Mouse (Mus musculus) intestine, embryonic 14.5 days (tissue): Measurements from ENCODE around the gene Ankrd12. TPM values are rescaled to one million over a fixed set of nuclear protein-coding genes. Genes with fewer than 3 reads are reported as not detected.
A peak's percentile ranks its signal among the peaks of the same experiment; 100 is the strongest.

Source experiments
- ATAC-seq: fragments of 200-750 bp; cut with Nextera tagmentation; replicated peaks from 2 replicates; pipeline ENCODE4 v1.8.0; 2017; ENCODE audit warnings: low read depth, moderate number of reproducible peaks, moderate TSS enrichment, moderate library complexity; ENCODE audit not compliant: low FRiP score, low TSS enrichment
- DNase-seq: peaks from one replicate; pipeline ENCODE4 v3.0.0-alpha.2; 2018; ENCODE audit warnings: low spot score
- H3K27ac ChIP-seq: fragments of 300-500 bp; sonication (generic); 2 replicates; pipeline ENCODE4 v1.5.1; 2014; ENCODE audit warnings: low read depth, mild to moderate bottlenecking, control low read depth
- H3K27me3 ChIP-seq: fragments of 300-500 bp; sonication (generic); replicated peaks from 2 replicates; pipeline ENCODE4 v1.6.1; 2014; ENCODE audit warnings: low read length, control low read depth; ENCODE audit not compliant: control insufficient read depth, insufficient read depth
- H3K36me3 ChIP-seq: fragments of 300-500 bp; sonication (generic); 2 replicates; pipeline ENCODE4 v1.6.1; 2014; ENCODE audit warnings: low read length, control low read depth; ENCODE audit not compliant: control insufficient read depth, insufficient read depth
- H3K4me1 ChIP-seq: fragments of 300-500 bp; sonication (generic); replicated peaks from 2 replicates; pipeline ENCODE4 v1.6.1; 2014; ENCODE audit warnings: low read length, control low read depth, mixed read lengths; ENCODE audit not compliant: control insufficient read depth, insufficient read depth
- H3K4me2 ChIP-seq: fragments of 300-500 bp; sonication (generic); 2 replicates; pipeline ENCODE4 v1.6.1; 2014; ENCODE audit warnings: low read length
- H3K4me3 ChIP-seq: fragments of 300-500 bp; sonication (generic); 2 replicates; pipeline ENCODE4 v1.5.1; 2014; ENCODE audit warnings: low read depth, low read length, control low read depth, mixed read lengths
- H3K9ac ChIP-seq: fragments of 300-500 bp; sonication (generic); 2 replicates; pipeline ENCODE4 v1.6.1; 2014; ENCODE audit warnings: mild to moderate bottlenecking, low read length
- H3K9me3 ChIP-seq: fragments of 300-500 bp; sonication (generic); 2 replicates; pipeline ENCODE4 v1.6.1; 2016; ENCODE audit warnings: low read length, control low read depth; ENCODE audit not compliant: control insufficient read depth
- WGBS: fragments of 180-500 bp; shearing (Covaris S2); extraction: QIAGEN DNeasy Blood & Tissue Kit; methylation state at CpG from one replicate; pipeline ENCODE4 v1.1.7; 2014; 5-methylcytosine and 5-hydroxymethylcytosine counted together
- polyA plus RNA-seq: library from polyadenylated mRNA; unstranded; fragments of >200 nt; fragmentation: Nextera tagmentation; extraction: Ambion mirVana; gene quantifications from 2 replicates; pipeline ENCODE4 v1.2.1, GENCODE M21; 2014

The Ankrd12 gene
- polyA plus RNA-seq = 21.2 and 24.7 TPM in 2 replicates

DNA sequence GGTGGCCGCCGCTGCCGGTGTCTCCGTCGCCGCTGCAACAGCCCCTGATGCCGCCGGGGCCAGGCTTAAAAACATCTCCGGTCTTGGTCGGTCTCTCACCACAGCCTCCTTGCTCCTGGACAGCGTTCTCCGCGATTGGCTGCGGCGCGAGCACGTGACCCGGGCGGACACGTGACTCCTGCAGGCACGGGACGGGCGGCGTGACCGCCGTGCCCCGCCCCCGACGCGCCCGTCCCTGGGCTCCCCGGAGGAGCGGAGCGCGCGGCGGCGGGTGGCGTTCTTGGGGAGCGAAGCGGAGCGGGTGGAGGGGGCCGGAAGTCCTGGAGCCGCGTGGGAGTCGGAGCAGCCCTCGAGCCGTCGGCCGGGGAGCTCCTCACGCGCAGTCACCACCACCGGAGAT, at the start of gene Ankrd12:
Gene Ankrd12 (minus strand): TSS at position 156 of the 400 bp plus-strand sequence.
- WGBS = under 1% methylated on average over 53 of the region's 53 CpGs
- DNase-seq = peak; percentile 95
- ATAC-seq = peak; percentile 97

DNA sequence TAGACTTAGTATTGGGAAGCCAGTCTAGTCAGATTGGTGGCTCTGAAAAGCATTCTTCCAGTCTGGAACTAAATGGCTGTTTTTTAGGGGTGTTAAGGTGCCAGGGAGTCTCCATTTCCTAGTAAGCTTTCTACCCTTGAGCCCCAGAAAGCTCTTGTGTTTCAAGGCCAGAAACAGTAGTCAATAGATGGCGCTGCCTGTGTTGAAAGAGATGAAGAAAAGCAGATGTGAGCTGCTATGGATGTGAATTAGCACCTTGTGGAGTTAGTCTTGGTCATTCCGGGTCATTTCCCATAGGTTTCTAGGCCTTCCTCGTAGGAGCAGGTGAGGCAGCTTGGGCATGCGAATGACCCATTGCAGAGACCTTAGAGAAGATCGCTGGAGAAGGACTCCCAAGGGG, 48.3 kb upstream of the Ankrd12 start:
- ATAC-seq (no peak), DNase-seq (no peak)
- H3K9ac ChIP-seq = no peak overlapping the region
- peaks cover 12% of the 10 kb centered on the region for H3K4me1 ChIP-seq
- peaks cover 32% of the 10 kb centered on the region for H3K36me3 ChIP-seq
- H3K27me3 ChIP-seq = no peaks in the 10 kb centered on the region
- H3K27ac ChIP-seq = no peak overlapping the region
- WGBS = 75% methylated on average over 5 of the region's 5 CpGs
- no peak overlapping the region for H3K4me2 ChIP-seq
- H3K4me3 ChIP-seq = no peak overlapping the region
- no peaks in the 10 kb centered on the region for H3K9me3 ChIP-seq

More for the DNA sequence above, at the start of gene Ankrd12:
- Histone ChIP-seq H3K4me2 (peak within 1 kb of the TSS; percentile 83), H3K9me3 (no peaks in the 10 kb centered on the region), H3K4me3 (peak within 1 kb of the TSS; percentile 79), H3K27ac (peak within 1 kb of the TSS; percentile 88), H3K9ac (peak within 1 kb of the TSS; percentile 65), H3K36me3 (peaks cover 32% of the 10 kb centered on the region), H3K27me3 (no peaks in the 10 kb centered on the region), H3K4me1 (peaks cover 13% of the 10 kb centered on the region)

DNA sequence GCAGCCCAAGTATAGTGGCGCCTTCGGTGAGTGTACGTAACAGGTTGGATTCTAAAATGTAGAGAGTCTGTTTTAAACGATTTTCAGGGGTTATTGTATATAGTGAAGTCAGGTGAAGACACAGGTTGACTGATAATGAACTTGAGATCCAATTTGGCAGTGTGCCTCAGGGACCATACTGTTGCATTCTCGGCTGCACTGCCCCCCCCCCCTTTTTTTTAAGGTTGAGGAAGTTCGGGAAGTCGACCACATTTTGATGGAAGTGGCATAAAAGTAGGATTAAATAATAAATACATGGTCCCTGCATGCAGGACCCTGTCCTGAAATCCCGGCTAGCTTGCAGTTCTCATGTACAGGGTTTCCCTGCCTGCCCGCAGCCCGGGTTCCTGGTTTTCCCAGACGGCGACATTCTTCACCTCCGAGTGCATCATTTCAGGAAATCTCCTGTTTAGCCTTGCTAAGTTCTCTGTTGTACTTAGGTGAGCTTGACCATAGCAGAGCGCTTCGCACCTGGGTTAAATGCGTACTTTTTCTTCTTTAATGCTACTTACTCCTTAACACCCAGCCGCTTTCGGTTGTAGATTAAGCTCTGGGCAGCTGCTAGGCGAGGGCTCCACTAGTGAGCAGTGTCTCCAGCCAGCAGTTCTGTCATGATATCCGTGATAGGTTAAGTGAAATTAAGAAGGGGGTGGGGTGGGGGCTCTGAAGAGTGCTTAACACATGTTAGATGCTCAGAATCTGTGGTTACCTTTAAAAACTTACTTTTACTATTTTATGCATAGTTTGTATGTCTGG, 47.1 kb upstream of the Ankrd12 start:
- H3K4me1 ChIP-seq = peaks cover 12% of the 10 kb centered on the region
- peaks cover 36% of the 10 kb centered on the region for H3K36me3 ChIP-seq
- DNase-seq = peak; percentile 72
- H3K4me3 ChIP-seq = peak overlapping the region; percentile 94
- peak; percentile 24; the same call in 1 of the 2 replicates for ATAC-seq
- no peaks in the 10 kb centered on the region for H3K9me3 ChIP-seq
- peak overlapping the region; percentile 83 for H3K27ac ChIP-seq
- under 1% methylated on average over 20 of the region's 20 CpGs for WGBS
- peak overlapping the region; percentile 76 for H3K4me2 ChIP-seq
- H3K27me3 ChIP-seq = no peaks in the 10 kb centered on the region
- peak overlapping the region; percentile 64 for H3K9ac ChIP-seq

DNA sequence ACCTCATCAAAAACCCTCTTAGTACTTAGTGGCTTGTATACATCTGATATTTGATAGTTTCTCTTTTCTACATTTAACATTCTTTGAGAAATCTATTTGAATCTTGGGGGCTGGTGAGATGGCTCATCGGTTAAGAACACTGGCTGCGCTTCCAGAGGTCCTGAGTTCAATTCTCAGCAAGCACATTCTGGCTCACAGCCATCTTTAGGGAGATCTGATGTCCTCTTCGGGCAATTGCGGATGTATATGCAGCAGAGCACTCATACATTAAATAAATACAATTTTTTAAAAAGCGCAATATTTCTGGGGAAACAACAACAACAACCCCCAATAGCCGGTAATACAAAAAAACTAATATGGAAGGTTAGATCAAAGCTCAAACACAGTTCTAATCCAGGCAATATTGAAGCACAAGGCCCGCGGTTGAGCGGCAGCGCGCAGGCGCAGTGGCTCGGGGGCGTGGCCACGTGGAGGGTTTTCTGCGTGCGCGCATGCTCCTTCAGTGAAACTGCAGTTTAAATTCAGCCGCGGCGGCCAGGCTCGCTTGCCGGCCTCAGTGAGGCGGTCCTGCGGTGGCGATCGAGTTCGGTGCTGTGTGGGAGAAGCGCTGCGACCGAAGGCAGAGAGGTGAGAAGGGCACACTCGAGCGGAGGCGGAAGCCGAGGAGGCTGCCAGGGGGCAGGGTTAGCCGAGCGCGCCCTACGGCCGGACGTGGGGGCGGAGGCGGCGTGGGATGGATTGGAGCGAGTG, 46.4 kb upstream of the Ankrd12 start, which contains the start of gene Ddx11:
Gene Ddx11 (plus strand): TSS at position 455 of the 750 bp plus-strand sequence.
- Histone ChIP-seq H3K9me3 (no peaks in the 10 kb centered on the region), H3K4me3 (peak within 1 kb of the TSS; percentile 94), H3K9ac (peak within 1 kb of the TSS; percentile 64), H3K4me1 (peaks cover 12% of the 10 kb centered on the region), H3K36me3 (peaks cover 40% of the 10 kb centered on the region), H3K27me3 (no peaks in the 10 kb centered on the region), H3K4me2 (peak within 1 kb of the TSS; percentile 76), H3K27ac (peak within 1 kb of the TSS; percentile 83)
- WGBS = 5% methylated on average over 45 of the region's 45 CpGs
- ATAC-seq (peak; percentile 87), DNase-seq (peak; percentile 97)

DNA sequence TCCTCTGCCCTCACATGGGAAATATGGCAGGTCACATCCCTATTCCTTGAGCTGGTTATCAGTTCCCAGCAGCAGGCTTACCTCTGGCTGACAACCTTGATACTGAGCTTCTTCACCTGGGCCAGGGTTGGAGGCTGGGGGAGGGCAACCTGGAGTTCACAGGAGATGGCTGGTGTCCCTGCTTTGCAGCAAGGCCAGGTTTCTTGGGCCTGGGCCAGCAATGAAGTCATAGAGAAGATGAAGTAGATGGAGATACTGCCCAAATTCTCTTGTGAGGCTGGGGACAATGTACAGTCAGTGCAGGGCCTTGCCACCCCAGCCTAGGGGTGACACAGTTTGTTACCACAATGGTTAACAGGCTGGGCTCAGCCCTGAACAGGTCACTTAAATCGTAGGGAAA, 43.8 kb upstream of the Ankrd12 start:
- H3K4me2 ChIP-seq = no peak overlapping the region
- no peak overlapping the region for H3K9ac ChIP-seq
- no peak for ATAC-seq
- no peak overlapping the region for H3K27ac ChIP-seq
- no peaks in the 10 kb centered on the region for H3K27me3 ChIP-seq
- peaks cover 12% of the 10 kb centered on the region for H3K4me1 ChIP-seq
- no peak overlapping the region for H3K4me3 ChIP-seq
- DNase-seq = no peak
- peaks cover 44% of the 10 kb centered on the region for H3K36me3 ChIP-seq
- H3K9me3 ChIP-seq = no peaks in the 10 kb centered on the region
- 68% methylated on average over 1 of the region's 1 CpGs for WGBS

DNA sequence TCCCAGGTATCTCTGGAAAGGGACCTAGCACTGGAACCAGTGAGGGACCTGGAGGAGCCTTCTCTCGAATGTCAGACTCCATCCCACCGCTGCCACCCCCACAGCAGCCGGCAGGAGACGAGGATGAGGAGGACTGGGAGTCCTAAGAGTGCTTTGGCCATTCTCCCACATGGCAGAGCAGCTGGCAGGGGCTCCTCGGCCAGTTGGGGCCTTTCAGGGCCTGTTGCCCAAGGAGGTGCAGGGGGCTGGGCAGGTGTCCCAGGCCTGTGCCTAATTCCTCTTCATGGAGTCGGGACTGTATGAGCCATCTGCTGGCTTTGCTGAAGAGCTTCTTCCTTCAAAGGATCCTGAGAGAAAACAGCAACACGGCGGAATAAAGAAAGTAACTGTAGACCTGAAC, 42.1 kb upstream of the Ankrd12 start:
- H3K9me3 ChIP-seq = no peaks in the 10 kb centered on the region
- H3K27ac ChIP-seq = no peak overlapping the region
- H3K36me3 ChIP-seq = peaks cover 61% of the 10 kb centered on the region
- no peak overlapping the region for H3K4me3 ChIP-seq
- no peaks in the 10 kb centered on the region; the same call in 1 of the 2 replicates for H3K4me1 ChIP-seq
- ATAC-seq (no peak), DNase-seq (no peak)
- H3K27me3 ChIP-seq = no peaks in the 10 kb centered on the region
- no peak overlapping the region for H3K9ac ChIP-seq
- H3K4me2 ChIP-seq = no peak overlapping the region
- WGBS = 86% methylated on average over 8 of the region's 8 CpGs

DNA sequence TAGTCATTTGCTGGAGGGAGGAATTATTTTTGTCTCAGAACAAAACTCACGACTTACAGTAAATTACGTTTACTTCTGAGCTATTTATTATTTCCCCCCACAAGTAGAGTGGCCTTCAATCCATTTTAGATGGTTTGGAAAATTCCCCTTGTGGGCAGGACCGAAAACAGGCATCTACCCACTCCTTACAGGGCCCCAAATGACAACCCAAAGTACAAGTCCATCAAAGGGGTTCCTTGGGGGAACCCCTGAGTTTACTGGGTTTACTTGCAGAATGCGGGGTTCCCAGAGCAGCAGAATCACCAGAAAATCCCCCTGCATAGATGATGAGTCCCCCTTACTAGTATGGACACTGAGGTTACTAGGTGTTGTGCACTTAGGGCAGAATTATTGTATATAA, 35.3 kb upstream of the Ankrd12 start:
- Histone ChIP-seq H3K9ac (peak overlapping the region; percentile 76), H3K27me3 (no peaks in the 10 kb centered on the region), H3K36me3 (peaks cover 34% of the 10 kb centered on the region), H3K9me3 (no peaks in the 10 kb centered on the region), H3K4me1 (peaks cover 16% of the 10 kb centered on the region), H3K4me2 (peak overlapping the region; percentile 70), H3K4me3 (peak overlapping the region; percentile 84), H3K27ac (no peak overlapping the region)
- DNase-seq = no peak
- ATAC-seq = no peak
- WGBS = 37% methylated on average over 4 of the region's 4 CpGs

DNA sequence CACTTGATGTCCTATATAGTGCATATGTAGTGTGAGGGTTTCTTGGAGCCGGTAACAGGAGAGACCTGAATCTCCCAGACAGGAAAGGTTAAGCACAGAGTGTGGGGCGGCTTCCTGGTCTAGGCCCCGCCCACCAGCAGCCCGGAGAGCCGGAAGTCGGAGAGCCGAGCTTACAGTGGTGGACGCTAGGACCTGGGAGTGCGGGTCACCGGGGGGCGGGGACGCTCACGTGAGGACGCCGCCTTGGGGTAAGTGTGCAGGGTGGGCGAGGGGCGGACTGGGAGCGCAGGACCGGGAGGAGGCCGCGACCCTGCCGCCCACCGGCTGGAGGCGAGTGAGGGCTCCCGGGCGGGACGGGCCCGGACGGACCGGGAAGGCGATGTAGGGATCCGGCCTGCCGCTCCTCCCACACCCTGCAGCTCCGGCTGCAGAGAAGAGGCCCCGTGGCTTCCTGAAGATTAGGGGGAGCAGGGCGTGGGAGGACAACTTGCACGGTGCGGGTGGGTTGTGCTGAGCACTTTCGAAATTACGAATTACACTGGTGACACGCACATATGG, 34.6 kb upstream of the Ankrd12 start, which contains the start of gene Washc1:
Gene Washc1 (plus strand): TSS at position 144 of the 558 bp plus-strand sequence.
- peak within 1 kb of the TSS; percentile 76 for H3K9ac ChIP-seq
- peak within 1 kb of the TSS; percentile 70 for H3K4me2 ChIP-seq
- no peaks in the 10 kb centered on the region for H3K9me3 ChIP-seq
- peak; percentile 94 for DNase-seq
- H3K27ac ChIP-seq = peak within 1 kb of the TSS; percentile 57
- 0% methylated on average over 41 of the region's 41 CpGs for WGBS
- ATAC-seq = peak; percentile 99
- H3K4me3 ChIP-seq = peak within 1 kb of the TSS; percentile 84
- peaks cover 28% of the 10 kb centered on the region for H3K36me3 ChIP-seq
- peaks cover 18% of the 10 kb centered on the region for H3K4me1 ChIP-seq
- H3K27me3 ChIP-seq = no peaks in the 10 kb centered on the region
